Mouse (Mus musculus): ENCODE measurements at regions not wholly inside any gene's neighbourhood (a gene's known extent, or its start where the extent isn't known, plus 50 kb on each side); places are given as distances from the start of the nearest gene placed in this dataset.

- TF ChIP-seq CTCF (IDR thresholded peaks at IDR 0.05 in 2 of 3, conservative IDR thresholded peaks at IDR 0.05 in 1 of 3; ENCODE audit: control insufficient read depth in 1 of 3, insufficient read depth in 1 of 3, low read depth in 2 of 3, low read length in 3 of 3, poor library complexity in 1 of 3, severe bottlenecking in 1 of 3), result no peak
- TF ChIP-seq HCFC1 (IDR thresholded peaks at IDR 0.05; ENCODE audit: low read depth, low read length), result no peak
- no peak for TF ChIP-seq E2F4 (IDR thresholded peaks at IDR 0.05; ENCODE audit: borderline replicate concordance, low read depth, low read length)
- no peak for TF ChIP-seq POLR2A (IDR thresholded peaks at IDR 0.05; ENCODE audit: control insufficient read depth in 1 of 2, insufficient read depth in 1 of 2, low read depth in 1 of 2, low read length in 2 of 2, poor library complexity in 1 of 2)
Observed at GRCm38 (mm10) chr14:85918894-85919293, 1222.1 kb downstream of the Diaph3 start.

All from MEL (cell line).